Comparison of ENCODE assay signal across 7 mouse cellular contexts in the genomic region with DNA sequence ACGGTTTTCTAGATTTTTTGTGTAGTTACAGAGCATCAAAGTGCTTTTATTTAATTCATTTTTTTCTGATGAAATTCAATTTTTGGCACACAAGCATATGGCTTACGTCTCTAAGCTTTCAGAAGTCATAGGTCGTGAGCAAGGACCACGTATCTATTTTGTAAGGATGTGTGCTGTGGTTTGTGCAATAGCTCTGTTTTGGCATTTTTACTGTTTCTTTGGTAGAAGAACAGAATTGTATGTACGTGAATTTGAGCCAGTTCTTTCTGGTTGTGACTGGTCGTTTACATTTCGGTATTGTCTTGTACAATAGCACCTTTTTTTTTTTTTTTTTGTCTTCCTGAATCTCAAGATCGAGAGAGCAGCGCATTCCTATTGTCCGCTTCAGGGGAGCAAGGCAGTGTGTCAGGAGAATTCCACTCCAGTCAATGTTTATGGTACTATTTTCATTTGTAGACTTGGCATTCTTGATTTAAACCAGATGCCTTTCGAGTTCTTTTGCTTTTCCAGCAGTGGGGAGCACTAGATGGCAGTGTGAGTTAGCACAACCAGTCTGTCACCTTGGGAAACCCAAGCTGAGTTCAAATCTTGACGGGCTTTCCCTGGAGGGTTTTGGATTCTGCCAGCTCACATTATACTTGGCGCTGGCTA. TPM values are rescaled to one million over a fixed set of nuclear protein-coding genes. Genes with fewer than 3 reads are reported as not detected.
DNase-seq lines count a peak whose midpoint lies in the region; ATAC-seq lines count a peak whose summit lies in the region.

No protein-coding gene starts in this region.

- H3K27me3 ChIP-seq in embryonic facial prominence, embryonic 13.5 days: no peaks in the 10 kb centered on the region
- no peaks in the 10 kb centered on the region for H3K27me3 ChIP-seq in heart, embryonic 11.5 days (ENCODE audit: control insufficient read depth, insufficient read depth, low read length)
- H3K27me3 ChIP-seq in kidney, embryonic 15.5 days: peaks cover 29% of the 10 kb centered on the region
- H3K27me3 ChIP-seq in limb, embryonic 12.5 days: peaks cover 4% of the 10 kb centered on the region; the same call in 1 of the 2 replicates
- H3K27me3 ChIP-seq in midbrain, embryonic 16.5 days (ENCODE audit: control insufficient read depth, insufficient read depth, low read depth, low read length): no peaks in the 10 kb centered on the region

- peaks cover 37% of the 10 kb centered on the region for H3K36me3 ChIP-seq in embryonic facial prominence, embryonic 13.5 days
- H3K36me3 ChIP-seq in heart, embryonic 11.5 days (ENCODE audit: control insufficient read depth, insufficient read depth, low read length): peaks cover 16% of the 10 kb centered on the region
- H3K36me3 ChIP-seq in kidney, embryonic 15.5 days: peaks cover 22% of the 10 kb centered on the region
- peaks cover 38% of the 10 kb centered on the region for H3K36me3 ChIP-seq in limb, embryonic 12.5 days
- peaks cover 11% of the 10 kb centered on the region; the same call in 1 of the 2 replicates for H3K36me3 ChIP-seq in midbrain, embryonic 16.5 days (ENCODE audit: control insufficient read depth, insufficient read depth, low read length)

- H3K4me1 ChIP-seq in embryonic facial prominence, embryonic 13.5 days: peaks cover 26% of the 10 kb centered on the region
- peaks cover 11% of the 10 kb centered on the region for H3K4me1 ChIP-seq in heart, embryonic 11.5 days (ENCODE audit: control insufficient read depth, insufficient read depth, low read length)
- H3K4me1 ChIP-seq in kidney, embryonic 15.5 days: peaks cover 41% of the 10 kb centered on the region
- peaks cover 29% of the 10 kb centered on the region for H3K4me1 ChIP-seq in limb, embryonic 12.5 days (replicated peaks)
- H3K4me1 ChIP-seq in midbrain, embryonic 16.5 days (ENCODE audit: control insufficient read depth, insufficient read depth, low read length): 0 out of 2 replicates have a peak, but pooled peaks cover 3% of the 10 kb centered on the region

- H3K4me2 ChIP-seq in embryonic facial prominence, embryonic 13.5 days: peak overlapping the region; percentile 69
- H3K4me2 ChIP-seq in heart, embryonic 11.5 days: peak overlapping the region; percentile 79
- H3K4me2 ChIP-seq in kidney, embryonic 15.5 days: peak overlapping the region; percentile 96
- peak overlapping the region; percentile 71 for H3K4me2 ChIP-seq in limb, embryonic 12.5 days
- peak overlapping the region; percentile 71 for H3K4me2 ChIP-seq in midbrain, embryonic 16.5 days (ENCODE audit: low read length)

- H3K9ac ChIP-seq in embryonic facial prominence, embryonic 13.5 days: peak overlapping the region; percentile 98
- H3K9ac ChIP-seq in heart, embryonic 11.5 days (ENCODE audit: low read depth, low read length): peak overlapping the region; percentile 90
- peak overlapping the region; percentile 73 for H3K9ac ChIP-seq in kidney, embryonic 15.5 days
- peak overlapping the region; percentile 96 for H3K9ac ChIP-seq in limb, embryonic 12.5 days (replicated peaks)
- H3K9ac ChIP-seq in midbrain, embryonic 16.5 days (ENCODE audit: low read depth, low read length): peak overlapping the region; percentile 94

- WGBS in embryonic facial prominence, embryonic 13.5 days: 6% methylated on average over 13 of the region's 13 CpGs
- 13% methylated on average over 13 of the region's 13 CpGs for WGBS in heart, embryonic 11.5 days (ENCODE audit: insufficient replicate concordance)
- WGBS in kidney, embryonic 15.5 days: 10% methylated on average over 13 of the region's 13 CpGs
- 10% methylated on average over 13 of the region's 13 CpGs for WGBS in limb, embryonic 12.5 days
- WGBS in midbrain, embryonic 16.5 days: 25% methylated on average over 13 of the region's 13 CpGs

- DNase-seq in brain, adult 2 months (ENCODE audit: low read depth, low spot score): peak; percentile 93
- DNase-seq in urinary bladder, postnatal 14 days (ENCODE audit: low spot score): peak; percentile 50

- peak overlapping the region; percentile 86 for H3K4me3 ChIP-seq in embryonic facial prominence, embryonic 13.5 days
- H3K4me3 ChIP-seq in heart, embryonic 11.5 days (ENCODE audit: low read depth, low read length): peak overlapping the region; percentile 90
- H3K4me3 ChIP-seq in kidney, embryonic 15.5 days (replicated peaks): peak overlapping the region; percentile 77
- peak overlapping the region; percentile 74 for H3K4me3 ChIP-seq in limb, embryonic 12.5 days (replicated peaks)
- peak overlapping the region; percentile 85 for H3K4me3 ChIP-seq in midbrain, embryonic 16.5 days (ENCODE audit: low read depth, low read length)

- no peaks in the 10 kb centered on the region for H3K9me3 ChIP-seq in embryonic facial prominence, embryonic 13.5 days
- no peaks in the 10 kb centered on the region for H3K9me3 ChIP-seq in heart, embryonic 11.5 days (replicated peaks; ENCODE audit: control insufficient read depth, low read length)
- no peaks in the 10 kb centered on the region for H3K9me3 ChIP-seq in kidney, embryonic 15.5 days (replicated peaks)
- H3K9me3 ChIP-seq in limb, embryonic 12.5 days: no peaks in the 10 kb centered on the region
- H3K9me3 ChIP-seq in midbrain, embryonic 16.5 days (replicated peaks; ENCODE audit: control insufficient read depth, low read length, poor library complexity, severe bottlenecking): no peaks in the 10 kb centered on the region

- peak overlapping the region; percentile 96 for H3K27ac ChIP-seq in embryonic facial prominence, embryonic 13.5 days
- peak overlapping the region; percentile 95 for H3K27ac ChIP-seq in heart, embryonic 11.5 days (ENCODE audit: low read depth, low read length)
- peak overlapping the region; percentile 91 for H3K27ac ChIP-seq in kidney, embryonic 15.5 days
- peak overlapping the region; percentile 96 for H3K27ac ChIP-seq in limb, embryonic 12.5 days
- peak overlapping the region; percentile 88 for H3K27ac ChIP-seq in midbrain, embryonic 16.5 days (ENCODE audit: low read length)

- no peak for ATAC-seq in embryonic facial prominence, embryonic 13.5 days (ENCODE audit: insufficient number of reproducible peaks, insufficient read depth, low FRiP score, low TSS enrichment, low read depth)
- ATAC-seq in heart, embryonic 11.5 days (replicated peaks; ENCODE audit: insufficient number of reproducible peaks, low FRiP score, low TSS enrichment): no peak
- no peak for ATAC-seq in kidney, embryonic 15.5 days (replicated peaks; ENCODE audit: low FRiP score)
- no peak for ATAC-seq in limb, embryonic 12.5 days (ENCODE audit: insufficient number of reproducible peaks, insufficient read depth, low FRiP score, low TSS enrichment, low read depth)
- ATAC-seq in midbrain, embryonic 16.5 days: no peak

RNA-seq across cellular contexts. Expression of a gene that starts 1.7 kb away (rescaled TPM):
- polyA plus RNA-seq in embryonic facial prominence, embryonic 13.5 days (2015; fragmentation: Nextera tagmentation; extraction: Ambion mirVana): 34.7 and 35.6 TPM in 2 replicates
- polyA plus RNA-seq in heart, embryonic 11.5 days (2014; fragmentation: Nextera tagmentation; extraction: Ambion mirVana): 10.7 and 11.1 TPM in 2 replicates
- polyA plus RNA-seq in kidney, embryonic 15.5 days (2015; fragmentation: Nextera tagmentation; extraction: Ambion mirVana): 16.3 and 18.9 TPM in 2 replicates
- 29.5 and 29.7 TPM in 2 replicates for polyA plus RNA-seq in limb, embryonic 12.5 days (2016; fragmentation: Nextera tagmentation; extraction: Ambion mirVana)
- 25.1 and 25.3 TPM in 2 replicates for polyA plus RNA-seq in midbrain, embryonic 16.5 days (2015; fragmentation: Nextera tagmentation; extraction: Ambion mirVana)
